Mouse (Mus musculus): ENCODE results near the gene E030025P04Rik. TPM values are rescaled to one million over a fixed set of nuclear protein-coding genes. Genes with fewer than 3 reads are reported as not detected.
A peak's percentile ranks its signal among the peaks of the same experiment; 100 is the strongest.

The E030025P04Rik gene
- total and polyA plus RNA-seq, 3 experiments, result not detected

GRCm38 (mm10) chr11:109178788-109179518 lies 34.8 kb upstream of the E030025P04Rik start:
- Histone ChIP-seq H3K9ac (ENCODE audit: insufficient read depth, low read depth) (no peak overlapping the region), H3K27me3 (replicated peaks) (no peaks in the 10 kb centered on the region), H3K79me2 (replicated peaks; ENCODE audit: control insufficient read depth, extremely low read depth, insufficient read depth, poor library complexity, severe bottlenecking) (no peaks in the 10 kb centered on the region), H3K36me3 (replicated peaks in 1 of 2; ENCODE audit: control insufficient read depth in 1 of 2, insufficient read depth in 1 of 2, low read length in 1 of 2) (no peaks in the 10 kb centered on the region), H3K4me1 (ENCODE audit: control insufficient read depth in 1 of 2, insufficient read depth in 2 of 2) (peaks cover 2 to 22% of the 10 kb centered on the region in 2 experiments; a peak in 2 of 4 replicates), H3K9me3 (replicated peaks; ENCODE audit: low read length) (peaks cover 2% of the 10 kb centered on the region), H3K4me2 (ENCODE audit: insufficient read depth, low read depth, poor library complexity, severe bottlenecking) (no peak overlapping the region), H3K4me3 (replicated peaks in 1 of 3; ENCODE audit: low read depth in 2 of 3, low read length in 2 of 3, poor library complexity in 1 of 3) (no peak overlapping the region), H3K27ac (ENCODE audit: insufficient read depth, low read depth) (no peak overlapping the region)
- dilution Hi-C loops (cut with MboI; ENCODE audit: extremely low pct_ligation_motif_present, extremely low pct_unique_long_range_greater_than_20kb, low sequenced_read_pairs) (no loop called here), in situ Hi-C loops (cut with MboI; ENCODE audit: low pct_ligation_motif_present, low pct_unique_long_range_greater_than_20kb, low sequenced_read_pairs) (loop anchor here (5.0 to 25.0 kb wide), 2 partner anchors 262 to 592 kb away; no protein-coding TSS in a partner anchor)
- DNase-seq (ENCODE audit: extremely low read depth), result peak; percentile 51
- TF ChIP-seq EP300 (IDR thresholded peaks at IDR 0.05; ENCODE audit: low read length) (no peak), PAX5 (IDR thresholded peaks at IDR 0.05; ENCODE audit: low read length) (no peak), JUN (IDR thresholded peaks at IDR 0.05; ENCODE audit: insufficient read depth, low read depth, low read length) (no peak), CHD2 (IDR thresholded peaks at IDR 0.05; ENCODE audit: low read length) (no peak), MAFK (IDR thresholded peaks at IDR 0.05; ENCODE audit: insufficient replicate concordance, low read length) (no peak), ZC3H11A (IDR thresholded peaks at IDR 0.05; ENCODE audit: low read depth, low read length) (peak; percentile 50), TBP (conservative IDR thresholded peaks at IDR 0.05; ENCODE audit: low read depth, low read length) (no peak), RAD21 (IDR thresholded peaks at IDR 0.05; ENCODE audit: low read depth, low read length) (peak; percentile 81), JUND (conservative IDR thresholded peaks at IDR 0.05; ENCODE audit: low read depth, low read length) (no peak), USF2 (conservative IDR thresholded peaks at IDR 0.05; ENCODE audit: low read depth, low read length) (no peak), MYC (IDR thresholded peaks at IDR 0.05; ENCODE audit: low read depth, low read length) (no peak), SMC3 (IDR thresholded peaks at IDR 0.05; ENCODE audit: low read depth, low read length) (peak; percentile 71), CTCF (conservative IDR thresholded peaks at IDR 0.05 in 1 of 2, IDR thresholded peaks at IDR 0.05 in 1 of 2; ENCODE audit: low read depth in 2 of 2, low read length in 2 of 2) (peak; percentile 22 to 81; a peak in 3 of 4 replicates), GABPA (IDR thresholded peaks at IDR 0.05; ENCODE audit: insufficient replicate concordance, low read depth, low read length) (no peak), USF1 (IDR thresholded peaks at IDR 0.05; ENCODE audit: low read depth, low read length) (no peak), IRF4 (IDR thresholded peaks at IDR 0.05; ENCODE audit: low read depth, low read length) (no peak), HCFC1 (IDR thresholded peaks at IDR 0.05; ENCODE audit: low read depth, low read length) (no peak)

- no peaks in the 10 kb centered on the region for H3K36me3 ChIP-seq (replicated peaks in 1 of 2; ENCODE audit: control insufficient read depth in 1 of 2, insufficient read depth in 1 of 2, low read length in 1 of 2)
- H3K9ac ChIP-seq (ENCODE audit: insufficient read depth, low read depth), result no peak overlapping the region
- no peak overlapping the region for H3K27ac ChIP-seq (ENCODE audit: insufficient read depth, low read depth)
- TF ChIP-seq ELF1 (IDR thresholded peaks at IDR 0.05; ENCODE audit: low read depth, low read length) (no peak), UBTF (IDR thresholded peaks at IDR 0.05; ENCODE audit: low read depth, low read length) (no peak), RCOR1 (conservative IDR thresholded peaks at IDR 0.05; ENCODE audit: low read depth, low read length) (no peak), RAD21 (IDR thresholded peaks at IDR 0.05; ENCODE audit: low read depth, low read length) (no peak), TCF12 (IDR thresholded peaks at IDR 0.05; ENCODE audit: low read depth, low read length) (no peak), BHLHE40 (IDR thresholded peaks at IDR 0.05; ENCODE audit: low read depth, low read length) (no peak), POLR2A (IDR thresholded peaks at IDR 0.05; ENCODE audit: low read depth, low read length) (no peak), IRF4 (IDR thresholded peaks at IDR 0.05; ENCODE audit: low read depth, low read length) (no peak), MAZ (IDR thresholded peaks at IDR 0.05; ENCODE audit: low read depth, low read length) (no peak), SMC3 (IDR thresholded peaks at IDR 0.05; ENCODE audit: low read depth, low read length) (no peak), ZNF384 (IDR thresholded peaks at IDR 0.05; ENCODE audit: low read depth, low read length) (no peak), ETS1 (conservative IDR thresholded peaks at IDR 0.05; ENCODE audit: low read depth, low read length) (no peak), MAFK (IDR thresholded peaks at IDR 0.05; ENCODE audit: insufficient replicate concordance, low read length) (no peak), MEF2A (IDR thresholded peaks at IDR 0.05; ENCODE audit: borderline replicate concordance, low read depth, low read length) (no peak), ZMIZ1 (IDR thresholded peaks at IDR 0.05; ENCODE audit: low read depth, low read length) (no peak), MXI1 (IDR thresholded peaks at IDR 0.05; ENCODE audit: low read depth, low read length) (no peak), JUN (IDR thresholded peaks at IDR 0.05; ENCODE audit: insufficient read depth, low read depth, low read length) (no peak), POLR2AphosphoS2 (IDR thresholded peaks at IDR 0.05; ENCODE audit: low read depth, low read length) (no peak)
- in situ Hi-C loops (cut with MboI; ENCODE audit: low pct_ligation_motif_present, low pct_unique_long_range_greater_than_20kb, low sequenced_read_pairs), result loop anchor here (5.0 to 25.0 kb wide), 2 partner anchors 258 to 588 kb away; no protein-coding TSS in a partner anchor
- H3K79me2 ChIP-seq (replicated peaks; ENCODE audit: control insufficient read depth, extremely low read depth, insufficient read depth, poor library complexity, severe bottlenecking), result no peaks in the 10 kb centered on the region
- no peak for DNase-seq (ENCODE audit: extremely low read depth)
- dilution Hi-C loops (cut with MboI; ENCODE audit: extremely low pct_ligation_motif_present, extremely low pct_unique_long_range_greater_than_20kb, low sequenced_read_pairs), result no loop called here
- no peaks in the 10 kb centered on the region for H3K27me3 ChIP-seq (replicated peaks)
- peaks cover 0 to 4% of the 10 kb centered on the region in 2 experiments; a peak in 2 of 4 replicates for H3K4me1 ChIP-seq (ENCODE audit: control insufficient read depth in 1 of 2, insufficient read depth in 2 of 2)
- H3K4me3 ChIP-seq (replicated peaks in 1 of 3; ENCODE audit: low read depth in 2 of 3, low read length in 2 of 3, poor library complexity in 1 of 3), result no peak overlapping the region
- peaks cover 8% of the 10 kb centered on the region for H3K9me3 ChIP-seq (replicated peaks; ENCODE audit: low read length)
- no peak overlapping the region for H3K4me2 ChIP-seq (ENCODE audit: insufficient read depth, low read depth, poor library complexity, severe bottlenecking)
These were observed 31.3 kb upstream of the E030025P04Rik start for GRCm38 (mm10) chr11:109175376-109175969.

Measured in CH12.LX (cell line).